In genomic region chr9:94529146-94529746, GRCm38 (mm10) we compare ENCODE assay signal across 29 mouse cellular contexts. TPM values are rescaled to one million over a fixed set of nuclear protein-coding genes. Genes with fewer than 3 reads are reported as not detected.
DNase-seq lines count a peak whose midpoint lies in the region; ATAC-seq lines count a peak whose summit lies in the region.
"Had no signal": no experiment of that assay in that cellular context is flagged by ENCODE, and none has a peak within 500 bp of the region (broad histone marks: within the 10 kb centered on the region; RNA-seq: fewer than 3 reads in every experiment).

No protein-coding gene starts in this region.

- no peak overlapping the region for H3K9ac ChIP-seq in heart, embryonic 14.5 days (ENCODE audit: low read length)
- H3K9ac ChIP-seq: heart, embryonic 12.5 days; hindbrain, embryonic 12.5 days; limb, embryonic 12.5 days; liver, embryonic 14.5 days; lung, embryonic 15.5 days; midbrain, embryonic 13.5 days; neural tube, embryonic 13.5 days had no signal

- DNase-seq in cerebellum, adult 9-10 months, result peak; percentile 27
- no peak for DNase-seq in cerebellum, postnatal 14 days
- no peak for DNase-seq in heart, adult 9 months (ENCODE audit: low spot score in 2 of 2)
- peak; percentile 60 for DNase-seq in 416B (ENCODE audit: low read depth)
- no peak for DNase-seq in left cerebral cortex, postnatal 25 days (ENCODE audit: low spot score in 2 of 2)
- no peak for DNase-seq in spleen, postnatal 10 days (ENCODE audit: low spot score in 2 of 2)
- DNase-seq: adrenal gland, postnatal 14 days; B cell, adult 2 months; cerebellum, postnatal 36 days; heart, postnatal 14 days; kidney, postnatal 25 days; layer of hippocampus, postnatal 36 days; right cerebral cortex, adult 18-20 months; right cerebral cortex, postnatal 4 days; thymus, adult 2 months; thymus, postnatal 4 days had no signal

- H3K27ac ChIP-seq in heart, embryonic 14.5 days (replicated peaks in 1 of 2; ENCODE audit: control insufficient read depth in 1 of 2, insufficient read depth in 1 of 2, low read depth in 2 of 2, low read length in 2 of 2), result no peak overlapping the region
- H3K27ac ChIP-seq: embryonic facial prominence, embryonic 10.5 days; hindbrain, embryonic 12.5 days; limb, embryonic 12.5 days; liver, embryonic 14.5 days; lung, embryonic 15.5 days; macrophage; midbrain, embryonic 13.5 days; neural tube, embryonic 13.5 days; stomach, postnatal 0 days had no signal

- peak overlapping the region; percentile 4; the same call in 1 of the 2 replicates for H3K4me2 ChIP-seq in heart, embryonic 14.5 days (ENCODE audit: low read length)
- H3K4me2 ChIP-seq: heart, embryonic 12.5 days; hindbrain, embryonic 12.5 days; limb, embryonic 12.5 days; lung, embryonic 15.5 days; midbrain, embryonic 13.5 days; neural tube, embryonic 13.5 days had no signal

- WGBS in heart, embryonic 14.5 days, result 23% methylated on average over 1 of the region's 1 CpGs

- no peak overlapping the region for H3K4me3 ChIP-seq in heart, embryonic 14.5 days (ENCODE audit: control insufficient read depth in 1 of 2, insufficient read depth in 1 of 2, low read depth in 1 of 2, low read length in 2 of 2)
- H3K4me3 ChIP-seq: embryonic facial prominence, embryonic 10.5 days; heart, embryonic 12.5 days; hindbrain, embryonic 12.5 days; limb, embryonic 12.5 days; lung, embryonic 15.5 days; midbrain, embryonic 13.5 days; neural tube, embryonic 13.5 days had no signal

- peaks cover 6 to 57% of the 10 kb centered on the region in 2 experiments for H3K4me1 ChIP-seq in heart, embryonic 14.5 days (ENCODE audit: control insufficient read depth in 2 of 2, insufficient read depth in 2 of 2, low read length in 2 of 2)

- intact Hi-C loops in left cerebral cortex, postnatal 25 days (cut with DNase I), result no loop called here

- H3K36me3 ChIP-seq in heart, embryonic 14.5 days (ENCODE audit: control insufficient read depth, insufficient read depth, low read length), result no peaks in the 10 kb centered on the region
- H3K36me3 ChIP-seq: embryonic facial prominence, embryonic 10.5 days; heart, embryonic 12.5 days; hindbrain, embryonic 12.5 days; limb, embryonic 12.5 days; lung, embryonic 15.5 days; midbrain, embryonic 13.5 days; neural tube, embryonic 13.5 days had no signal

- no peak for ATAC-seq in heart, embryonic 14.5 days (ENCODE audit: insufficient number of reproducible peaks, insufficient read depth, low FRiP score, low read depth)
- peak; percentile 9; the same call in 1 of the 2 replicates for ATAC-seq in common myeloid progenitor, adult 5-6 weeks (replicated peaks; ENCODE audit: low read depth, poor library complexity, severe bottlenecking)
- ATAC-seq: intestine, postnatal 0 days; midbrain, embryonic 13.5 days had no signal

- no peaks in the 10 kb centered on the region for H3K9me3 ChIP-seq in heart, embryonic 14.5 days (ENCODE audit: control insufficient read depth, low read length)
- H3K9me3 ChIP-seq: embryonic facial prominence, embryonic 10.5 days; heart, embryonic 12.5 days; hindbrain, embryonic 12.5 days; limb, embryonic 12.5 days; lung, embryonic 15.5 days; midbrain, embryonic 13.5 days; neural tube, embryonic 13.5 days had no signal

- no peaks in the 10 kb centered on the region for H3K27me3 ChIP-seq in heart, embryonic 14.5 days (ENCODE audit: control insufficient read depth, insufficient read depth, low read length)
- H3K27me3 ChIP-seq: heart, embryonic 12.5 days; hindbrain, embryonic 12.5 days; limb, embryonic 12.5 days; lung, embryonic 15.5 days; midbrain, embryonic 13.5 days; neural tube, embryonic 13.5 days had no signal

RNA-seq across cellular contexts. Expression of gene 1190002N15Rik, which starts 8.6 kb away (rescaled TPM):
- polyA plus RNA-seq in heart, embryonic 14.5 days (2014; fragmentation: Nextera tagmentation; extraction: Ambion mirVana), result 49.7 and 56.2 TPM in 2 replicates
- total RNA-seq in common myeloid progenitor, adult 5-6 weeks (2017), result 32.9 and 40.2 TPM in 2 replicates
- total RNA-seq in left cerebral cortex, postnatal 25 days (2021), result 10 to 100 TPM; 35.6 to 46.1 TPM

Comparison
In these comparisons a context has a peak if more than half of its experiments do, and no peak if none do; other contexts are left out.
1. DNase-seq: peak in cerebellum, adult 9-10 months (single experiment) and 416B (single experiment); none in cerebellum, postnatal 14 days (0 of 2), heart, adult 9 months (0 of 2), left cerebral cortex, postnatal 25 days (0 of 2) and spleen, postnatal 10 days (0 of 2).